Mouse (Mus musculus) colon, adult 2 months (tissue): ENCODE results near the gene Rps6kb2. TPM values are rescaled to one million over a fixed set of nuclear protein-coding genes. Genes with fewer than 3 reads are reported as not detected.

Source experiments
- polyA plus RNA-seq: library from polyadenylated mRNA; depleted of rRNA; stranded (reverse); fragments of >200 nt; gene quantifications from 2 replicates; pipeline ENCODE4 v1.2.3, GENCODE M21; 2012; rRNA removed

Gene Rps6kb2
- 38.0 and 53.9 TPM in 2 replicates for polyA plus RNA-seq

GRCm38 (mm10) chr19:4162646-4163542, at the start of gene Rps6kb2:
Gene Rps6kb2, minus strand, starts transcription at chr19:4163354.

DNA sequence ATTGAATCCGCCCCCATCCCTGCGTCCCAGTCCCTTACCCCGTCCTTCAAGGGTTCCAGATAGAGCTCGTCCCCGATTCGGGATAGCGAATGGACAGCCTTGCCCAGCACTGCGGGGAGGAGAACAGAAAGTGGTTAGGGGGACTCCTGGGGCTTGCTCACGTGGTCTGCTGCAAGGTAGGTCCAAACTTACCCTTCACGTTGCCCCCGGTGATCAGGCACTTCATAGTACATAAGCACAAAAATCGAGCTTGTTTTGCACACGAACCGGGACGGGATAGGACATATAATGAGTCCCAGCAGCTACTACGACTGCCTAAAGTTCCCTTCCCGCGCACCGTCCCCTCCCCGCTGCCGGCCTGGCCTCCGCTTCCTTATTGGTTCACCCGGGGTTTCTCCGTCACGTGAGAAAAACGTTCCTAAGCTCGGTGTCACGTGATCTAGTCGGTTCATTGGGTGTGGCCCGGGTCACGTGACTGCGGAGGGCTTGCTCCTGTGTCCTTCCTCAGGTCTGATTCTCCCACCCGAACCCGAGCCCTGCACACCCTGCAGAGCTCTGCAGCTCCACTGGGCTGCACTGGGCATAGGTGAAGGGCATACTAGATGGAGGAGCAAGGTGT, 38.2 kb upstream of the Rps6kb2 start, which contains the start of gene Rad9a:
Gene Rad9a, minus strand, starts transcription at position 372 of the 619 bp plus-strand sequence.

GRCm38 (mm10) chr19:4191528-4192250, 28.5 kb upstream of the Rps6kb2 start, which contains the start of gene Ppp1ca:
Gene Ppp1ca, plus strand, starts transcription at chr19:4192065.

DNA sequence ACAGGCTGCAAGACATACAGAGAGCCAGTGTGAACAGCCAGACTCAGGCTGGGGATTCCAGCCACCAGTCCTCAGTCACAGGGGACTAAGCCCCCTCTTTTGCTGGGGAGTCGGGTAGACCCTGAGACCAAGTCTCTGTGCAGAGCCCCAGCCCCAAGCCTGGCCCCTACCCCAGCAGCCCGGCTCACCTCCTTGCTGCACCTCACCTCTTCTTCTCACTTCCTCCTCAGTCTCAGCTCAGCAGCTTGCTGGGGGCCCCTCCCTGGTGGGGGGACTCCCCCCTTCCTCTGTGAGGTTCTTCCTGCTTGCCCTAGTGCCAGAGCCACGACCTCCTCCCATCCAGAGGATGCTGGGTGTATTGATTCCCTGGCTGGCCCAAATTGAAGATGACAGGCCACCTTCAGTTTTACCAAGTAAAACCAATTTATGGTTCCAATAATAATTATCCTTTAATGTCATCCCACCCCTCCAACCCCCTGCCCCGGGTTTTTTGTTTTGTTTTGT, 27.7 kb upstream of the Rps6kb2 start, which contains the start of gene Tbc1d10c:
Gene Tbc1d10c, minus strand, starts transcription at position 454 of the 504 bp plus-strand sequence.

DNA sequence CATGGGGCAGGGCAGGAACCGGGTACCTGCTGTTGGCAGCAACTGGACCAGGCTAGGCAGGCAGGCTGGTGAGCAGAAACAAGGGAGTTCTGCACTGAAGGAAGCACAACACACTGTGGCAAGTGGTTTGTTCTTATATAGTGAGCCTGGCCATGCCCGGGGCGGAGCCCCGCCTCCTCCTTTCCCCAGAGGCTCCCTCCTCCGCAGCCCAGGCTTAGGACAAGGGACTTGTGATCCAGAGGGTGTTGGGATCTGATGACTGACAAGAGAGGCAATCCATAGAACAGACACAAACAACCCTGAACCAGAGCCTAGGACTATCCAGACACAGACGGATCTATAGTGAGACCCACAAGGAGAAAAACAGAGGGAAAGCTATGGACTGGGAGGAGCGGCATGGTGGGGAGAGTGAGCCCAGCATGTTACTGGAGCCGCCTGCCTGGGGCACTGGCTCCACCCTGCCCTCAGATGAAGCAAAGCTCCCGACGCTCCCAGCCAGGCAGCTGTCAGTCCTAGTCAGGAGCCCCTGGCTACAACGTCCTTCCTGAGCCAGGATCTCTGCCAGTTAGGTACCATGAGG, 12.3 kb upstream of the Rps6kb2 start, which contains the start of gene Carns1:
Gene Carns1, minus strand, starts transcription at position 112 of the 580 bp plus-strand sequence.

GRCm38 (mm10) chr19:4153232-4153654, 9.9 kb downstream of the Rps6kb2 start, which contains the start of gene Ptprcap:
Gene Ptprcap, plus strand, starts transcription at chr19:4153604.

DNA sequence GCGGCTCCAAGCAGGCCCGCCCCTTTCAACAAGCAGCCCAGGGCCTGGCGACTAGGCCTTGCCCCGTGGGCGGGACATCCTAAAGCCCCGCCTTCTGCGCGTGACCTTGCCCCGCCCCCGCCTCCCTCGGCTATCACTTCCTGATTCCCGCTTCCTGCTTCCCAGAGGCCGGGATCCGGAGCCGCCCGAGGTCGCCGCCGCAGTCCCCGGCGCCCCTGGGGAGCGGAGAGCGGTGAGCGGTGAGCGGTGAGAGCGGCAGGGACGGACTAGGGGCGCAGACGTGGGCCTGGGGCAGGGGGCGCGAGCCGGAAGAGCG, 14.7 kb downstream of the Rps6kb2 start, which contains the start of gene Coro1b:
Gene Coro1b, plus strand, starts transcription at position 129 of the 316 bp plus-strand sequence.

DNA sequence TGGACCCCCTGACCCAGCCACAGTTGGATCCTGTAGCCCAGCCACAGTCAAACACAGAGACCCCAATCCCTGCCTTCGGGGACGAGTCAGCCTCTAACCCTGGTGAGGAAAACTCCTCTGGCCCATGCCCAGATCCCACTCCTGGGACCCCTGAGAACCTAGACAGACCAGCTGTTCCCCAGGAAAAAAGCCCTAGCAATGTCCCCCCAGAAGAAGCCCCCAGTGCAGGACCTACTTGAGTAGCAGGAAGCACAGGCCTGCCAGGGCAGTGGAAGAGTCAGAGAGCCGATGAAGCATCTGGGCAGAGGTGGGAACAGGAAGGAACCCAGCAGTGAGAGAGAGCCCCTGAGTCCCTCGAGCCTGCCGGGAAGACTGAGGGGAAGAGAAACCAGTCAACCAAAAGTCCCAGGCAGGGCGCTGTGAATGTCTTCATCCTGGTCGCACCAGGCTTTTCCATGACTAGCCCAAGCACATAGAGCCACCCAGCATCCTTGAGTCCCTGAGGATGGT, 19.3 kb downstream of the Rps6kb2 start, which contains the start of gene Cabp4:
Gene Cabp4, minus strand, starts transcription at position 275 of the 510 bp plus-strand sequence.

GRCm38 (mm10) chr19:4139446-4139845, 23.7 kb downstream of the Rps6kb2 start, which contains the start of gene Gpr152:
Gene Gpr152, plus strand, starts transcription at chr19:4139787.

GRCm38 (mm10) chr19:4125741-4126696, 37.1 kb downstream of the Rps6kb2 start, which contains the start of gene Aip:
Gene Aip, minus strand, starts transcription at chr19:4125858.

Other genes with a start within 250 kb of the Rps6kb2 start
- gene Aldh3b1, start 233.5 kb downstream of the Rps6kb2 start, polyA plus RNA-seq: 14.9 and 17.0 TPM in 2 replicates
- 160 and 202 TPM in 2 replicates for gene Unc93b1, start 228.2 kb downstream of the Rps6kb2 start, polyA plus RNA-seq
- 0.15 and 0.35 TPM in 2 replicates for gene Aldh3b3, start 204.7 kb downstream of the Rps6kb2 start, polyA plus RNA-seq
- gene Aldh3b2, start 191.0 kb downstream of the Rps6kb2 start, polyA plus RNA-seq: 14.5 and 14.7 TPM in 2 replicates
- 55.2 and 55.9 TPM in 2 replicates for gene Acy3, start 176.8 kb downstream of the Rps6kb2 start, polyA plus RNA-seq
- not detected in 2 replicates for gene Tbx10, start 170.6 kb downstream of the Rps6kb2 start, polyA plus RNA-seq
- 18.7 and 25.7 TPM in 2 replicates for gene Nudt8, start 162.8 kb downstream of the Rps6kb2 start, polyA plus RNA-seq
- gene Gm49405, start 162.7 kb downstream of the Rps6kb2 start, polyA plus RNA-seq: 2.1 and 2.5 TPM in 2 replicates
- 10.8 and 11.5 TPM in 2 replicates for gene Doc2g, start 160.0 kb downstream of the Rps6kb2 start, polyA plus RNA-seq
- 185 and 192 TPM in 2 replicates for gene Ndufv1, start 150.5 kb downstream of the Rps6kb2 start, polyA plus RNA-seq
- gene Gstp1, start 125.4 kb downstream of the Rps6kb2 start, polyA plus RNA-seq: 871 and 970 TPM in 2 replicates
- 192 and 247 TPM in 2 replicates for gene Gstp2, start 117.3 kb downstream of the Rps6kb2 start, polyA plus RNA-seq
- 8.4 and 8.5 TPM in 2 replicates for gene Gstp3, start 103.8 kb downstream of the Rps6kb2 start, polyA plus RNA-seq
- gene Cabp2, start 81.8 kb downstream of the Rps6kb2 start, polyA plus RNA-seq: 2.5 TPM in 1 of 2 replicates, not detected in the other
- 321 and 393 TPM in 2 replicates for gene Cdk2ap2, start 66.2 kb downstream of the Rps6kb2 start, polyA plus RNA-seq
- 133 and 136 TPM in 2 replicates for gene Pitpnm1, start 63.4 kb downstream of the Rps6kb2 start, polyA plus RNA-seq
- 65.0 and 68.8 TPM in 2 replicates for gene Aip, start 37.5 kb downstream of the Rps6kb2 start, polyA plus RNA-seq
- 0.02 and 0.05 TPM in 2 replicates for gene Gpr152, start 23.6 kb downstream of the Rps6kb2 start, polyA plus RNA-seq
- gene Cabp4, start 19.3 kb downstream of the Rps6kb2 start, polyA plus RNA-seq: 0.15 and 0.28 TPM in 2 replicates
- 657 and 730 TPM in 2 replicates for gene Coro1b, start 14.7 kb downstream of the Rps6kb2 start, polyA plus RNA-seq
- gene Ptprcap, start 9.8 kb downstream of the Rps6kb2 start, polyA plus RNA-seq: 74.8 and 129 TPM in 2 replicates
- 5.3 and 9.0 TPM in 2 replicates for gene Carns1, start 12.1 kb upstream of the Rps6kb2 start, polyA plus RNA-seq
- gene Tbc1d10c, start 27.9 kb upstream of the Rps6kb2 start, polyA plus RNA-seq: 9.9 and 10.0 TPM in 2 replicates
- 488 and 523 TPM in 2 replicates for gene Ppp1ca, start 28.7 kb upstream of the Rps6kb2 start, polyA plus RNA-seq
- gene Rad9a, start 38.3 kb upstream of the Rps6kb2 start, polyA plus RNA-seq: 15.7 and 22.4 TPM in 2 replicates
- 8.3 and 14.8 TPM in 2 replicates for gene Clcf1, start 50.9 kb upstream of the Rps6kb2 start, polyA plus RNA-seq
- gene AC109138.7, start 51.0 kb upstream of the Rps6kb2 start, polyA plus RNA-seq: not detected in 2 replicates
- 86.7 and 104 TPM in 2 replicates for gene Pold4, start 68.5 kb upstream of the Rps6kb2 start, polyA plus RNA-seq
- gene Ssh3, start 105.8 kb upstream of the Rps6kb2 start, polyA plus RNA-seq: 188 and 216 TPM in 2 replicates
- gene Ankrd13d, start 119.8 kb upstream of the Rps6kb2 start, polyA plus RNA-seq: 4.3 and 7.3 TPM in 2 replicates
- gene Grk2, start 142.9 kb upstream of the Rps6kb2 start, polyA plus RNA-seq: 120 and 123 TPM in 2 replicates
- gene Kdm2a, start 234.9 kb upstream of the Rps6kb2 start, polyA plus RNA-seq: 57.0 and 63.9 TPM in 2 replicates